Comparison of ENCODE assay signal across 9 mouse cellular contexts in the genomic region with DNA sequence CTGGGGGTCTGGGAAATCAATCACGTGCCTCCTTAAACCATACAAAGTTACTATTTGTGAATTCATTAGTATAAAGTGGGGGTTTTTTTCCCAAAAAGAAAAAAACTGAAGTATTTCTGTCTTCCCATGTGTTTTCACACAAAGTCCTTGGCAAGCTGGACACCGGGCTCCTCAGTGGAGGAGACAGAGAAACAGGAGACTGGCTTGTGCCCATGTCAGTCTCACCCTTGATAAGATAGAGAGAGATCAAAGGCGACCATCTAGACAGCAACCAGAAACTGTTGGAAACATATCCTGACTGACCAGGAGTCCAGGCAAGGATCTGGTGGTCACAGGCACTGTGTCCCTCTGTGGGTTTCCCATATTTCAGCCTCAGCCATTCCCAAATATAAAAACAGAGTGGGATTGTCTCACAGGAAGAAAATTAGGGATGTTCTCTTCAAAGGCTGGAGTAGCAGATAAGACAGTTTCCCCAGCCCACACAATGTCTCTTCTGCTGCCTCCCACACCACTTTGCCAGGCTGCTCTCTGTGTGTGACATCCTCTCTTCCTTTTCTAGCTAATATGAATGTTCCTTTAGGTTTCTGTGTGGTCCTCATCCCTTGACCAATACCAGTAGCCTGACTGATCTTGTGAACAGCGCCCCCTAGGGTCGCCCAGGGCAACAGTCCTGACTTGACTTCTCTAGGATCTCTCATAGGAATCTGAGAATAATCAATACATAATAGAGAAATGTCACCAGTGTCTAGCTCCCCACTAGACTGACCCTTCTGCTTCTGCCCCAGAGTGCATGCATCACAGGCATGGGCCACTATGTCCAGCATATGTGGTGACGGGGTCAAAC. TPM values are rescaled to one million over a fixed set of nuclear protein-coding genes. Genes with fewer than 3 reads are reported as not detected.
A peak's percentile ranks its signal among the peaks of the same experiment; 100 is the strongest.
DNase-seq lines count a peak whose midpoint lies in the region; ATAC-seq lines count a peak whose summit lies in the region.
"Had no signal": no experiment of that assay in that cellular context is flagged by ENCODE, and none has a peak within 500 bp of the region (broad histone marks: within the 10 kb centered on the region; RNA-seq: fewer than 3 reads in every experiment).

No protein-coding gene starts in this region.

- H3K36me3 ChIP-seq in hindbrain, embryonic 11.5 days (ENCODE audit: control insufficient read depth, insufficient read depth, low read length), result no peaks in the 10 kb centered on the region
- no peaks in the 10 kb centered on the region for H3K36me3 ChIP-seq in hindbrain, embryonic 14.5 days (replicated peaks; ENCODE audit: control insufficient read depth, insufficient read depth)
- no peaks in the 10 kb centered on the region for H3K36me3 ChIP-seq in forebrain, embryonic 16.5 days (ENCODE audit: control insufficient read depth, insufficient read depth)

- 58% methylated on average over 6 of the region's 6 CpGs for WGBS in hindbrain, embryonic 11.5 days
- 63% methylated on average over 6 of the region's 6 CpGs for WGBS in hindbrain, embryonic 14.5 days
- 70% methylated on average over 6 of the region's 6 CpGs for WGBS in forebrain, embryonic 16.5 days

- DNase-seq in hindbrain, embryonic 11.5 days (ENCODE audit: low spot score), result peak; percentile 33
- no peak for DNase-seq in hindbrain, embryonic 14.5 days (ENCODE audit: low spot score)
- DNase-seq in 3T3-L1 (ENCODE audit: low read depth, low spot score) (peak; percentile 11), R1 (ENCODE audit: low read depth, low spot score) (peak; percentile 46)
- peak; percentile 26 to 30 for DNase-seq in layer of hippocampus, postnatal 36 days
- no peak for DNase-seq in cerebellum, adult 9-11 months
- DNase-seq in cerebellum, adult 9-10 months, result no peak

- no peak for ATAC-seq in hindbrain, embryonic 11.5 days (ENCODE audit: low FRiP score)
- no peak for ATAC-seq in hindbrain, embryonic 14.5 days (ENCODE audit: low FRiP score)
- ATAC-seq in forebrain, embryonic 16.5 days, result no peak

- H3K4me3 ChIP-seq in hindbrain, embryonic 11.5 days (ENCODE audit: low read depth, low read length), result no peak overlapping the region
- H3K4me3 ChIP-seq in hindbrain, embryonic 14.5 days (replicated peaks; ENCODE audit: low read length), result no peak overlapping the region
- no peak overlapping the region for H3K4me3 ChIP-seq in forebrain, embryonic 16.5 days (replicated peaks; ENCODE audit: low read length)

- no peak overlapping the region for H3K27ac ChIP-seq in hindbrain, embryonic 11.5 days (ENCODE audit: low read depth, low read length)
- no peak overlapping the region for H3K27ac ChIP-seq in hindbrain, embryonic 14.5 days
- H3K27ac ChIP-seq in forebrain, embryonic 16.5 days (ENCODE audit: low read length), result no peak overlapping the region
- H3K27ac ChIP-seq: macrophage had no signal

- no peaks in the 10 kb centered on the region for H3K27me3 ChIP-seq in hindbrain, embryonic 11.5 days (ENCODE audit: control insufficient read depth, insufficient read depth, low read length)
- H3K27me3 ChIP-seq in hindbrain, embryonic 14.5 days (ENCODE audit: control insufficient read depth, insufficient read depth, low read length), result no peaks in the 10 kb centered on the region
- H3K27me3 ChIP-seq in forebrain, embryonic 16.5 days (replicated peaks; ENCODE audit: control insufficient read depth, insufficient read depth, low read length), result no peaks in the 10 kb centered on the region

- no peak overlapping the region for H3K4me2 ChIP-seq in hindbrain, embryonic 11.5 days (replicated peaks; ENCODE audit: low read depth, low read length)
- H3K4me2 ChIP-seq in hindbrain, embryonic 14.5 days (replicated peaks), result no peak overlapping the region
- H3K4me2 ChIP-seq in forebrain, embryonic 16.5 days (ENCODE audit: low read length), result no peak overlapping the region

- no peaks in the 10 kb centered on the region for H3K9me3 ChIP-seq in hindbrain, embryonic 11.5 days (ENCODE audit: control insufficient read depth, low read length)
- no peaks in the 10 kb centered on the region for H3K9me3 ChIP-seq in hindbrain, embryonic 14.5 days (ENCODE audit: control insufficient read depth, low read length)
- no peaks in the 10 kb centered on the region for H3K9me3 ChIP-seq in forebrain, embryonic 16.5 days (ENCODE audit: control insufficient read depth, low read length)

- no peaks in the 10 kb centered on the region for H3K4me1 ChIP-seq in hindbrain, embryonic 11.5 days (replicated peaks; ENCODE audit: control insufficient read depth, insufficient read depth, low read length)
- H3K4me1 ChIP-seq in hindbrain, embryonic 14.5 days (replicated peaks; ENCODE audit: control insufficient read depth, insufficient read depth, low read length), result no peaks in the 10 kb centered on the region
- no peaks in the 10 kb centered on the region for H3K4me1 ChIP-seq in forebrain, embryonic 16.5 days (replicated peaks; ENCODE audit: control insufficient read depth, insufficient read depth, low read length)

- no peak overlapping the region for H3K9ac ChIP-seq in hindbrain, embryonic 11.5 days (ENCODE audit: low read depth, low read length)
- H3K9ac ChIP-seq in hindbrain, embryonic 14.5 days, result no peak overlapping the region
- no peak overlapping the region for H3K9ac ChIP-seq in forebrain, embryonic 16.5 days (replicated peaks; ENCODE audit: low read depth, low read length)

RNA-seq across cellular contexts. Expression of a gene that starts 3.3 kb away (rescaled TPM):
- not detected in 2 replicates for polyA plus RNA-seq in hindbrain, embryonic 11.5 days (2014; fragmentation: Nextera tagmentation; extraction: Ambion mirVana)
- polyA plus RNA-seq in hindbrain, embryonic 14.5 days (2014; fragmentation: Nextera tagmentation; extraction: Ambion mirVana), result not detected in 2 replicates
- under 1 TPM in 1 of 2 experiments, not detected in 1; 0.15 TPM for total RNA-seq in layer of hippocampus, postnatal 36 days (2021)
- polyA plus RNA-seq in forebrain, embryonic 16.5 days (2015; fragmentation: Nextera tagmentation; extraction: Ambion mirVana), result not detected in 2 replicates
- polyA plus RNA-seq: macrophage had no signal

Comparison
In these comparisons a context has a peak if more than half of its experiments do, and no peak if none do; other contexts are left out.
1. DNase-seq: peak in hindbrain, embryonic 11.5 days (single experiment), 3T3-L1 (single experiment), R1 (single experiment) and layer of hippocampus, postnatal 36 days (2 of 2); none in hindbrain, embryonic 14.5 days (single experiment), cerebellum, adult 9-11 months (single experiment) and cerebellum, adult 9-10 months (single experiment).